Mouse (Mus musculus): Measurements from ENCODE around the gene Cdyl. TPM values are rescaled to one million over a fixed set of nuclear protein-coding genes. Genes with fewer than 3 reads are reported as not detected.

The Cdyl gene
- polyA plus RNA-seq, 2 experiments: 20.1 to 22.7 TPM

DNA sequence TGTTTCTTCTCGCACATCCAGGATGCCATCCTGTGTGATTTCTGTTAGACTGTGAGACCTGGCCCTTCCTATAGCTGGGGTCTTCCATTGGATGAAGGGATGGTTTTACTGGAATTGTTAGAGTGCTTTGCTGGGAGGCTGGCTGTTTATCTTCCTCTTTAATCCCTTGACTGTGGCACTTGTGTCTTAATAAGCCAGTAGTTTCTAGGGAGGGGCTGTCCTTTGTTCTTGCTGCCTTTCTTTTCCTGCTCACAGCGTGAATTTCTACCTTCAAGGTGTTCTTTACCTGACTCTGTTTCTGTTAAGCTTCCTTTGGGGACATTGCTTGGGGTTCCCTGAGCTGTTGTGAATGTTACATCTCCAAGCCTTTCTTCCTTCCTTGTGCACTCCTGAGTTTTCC lies 110.0 kb downstream of the Cdyl start:
- H3K4me2 ChIP-seq (replicated peaks; ENCODE audit: low read depth, low read length, severe bottlenecking): no peak overlapping the region
- ATAC-seq (ENCODE audit: low FRiP score, low read depth) (no peak), DNase-seq (ENCODE audit: low spot score) (no peak)
- no peaks in the 10 kb centered on the region for H3K27me3 ChIP-seq (ENCODE audit: control insufficient read depth, insufficient read depth, low read length)
- 53% methylated on average over 2 of the region's 2 CpGs for WGBS
- peaks cover 11% of the 10 kb centered on the region; the same call in 1 of the 2 replicates for H3K4me1 ChIP-seq (ENCODE audit: control insufficient read depth, insufficient read depth, low read length)
- H3K9ac ChIP-seq (ENCODE audit: low read depth, low read length, severe bottlenecking): no peak overlapping the region
- TF ChIP-seq POLR2A (IDR thresholded peaks at IDR 0.05; ENCODE audit: borderline replicate concordance, extremely low read depth, insufficient read depth, insufficient read length): no peak
- no peak overlapping the region for H3K27ac ChIP-seq (replicated peaks; ENCODE audit: low read depth, low read length)
- H3K4me3 ChIP-seq (replicated peaks; ENCODE audit: low read length): no peak overlapping the region
- H3K9me3 ChIP-seq (ENCODE audit: control insufficient read depth, low read length): no peaks in the 10 kb centered on the region
- no peaks in the 10 kb centered on the region for H3K36me3 ChIP-seq (ENCODE audit: control insufficient read depth, insufficient read depth, low read length)

GRCm38 (mm10) chr13:35770421-35770820 lies 110.8 kb downstream of the Cdyl start:
- no peak overlapping the region for H3K4me3 ChIP-seq (replicated peaks; ENCODE audit: low read length)
- WGBS: 77% methylated on average over 9 of the region's 9 CpGs
- H3K27ac ChIP-seq (replicated peaks; ENCODE audit: low read depth, low read length): no peak overlapping the region
- H3K4me1 ChIP-seq (ENCODE audit: control insufficient read depth, insufficient read depth, low read length): peaks cover 11% of the 10 kb centered on the region; the same call in 1 of the 2 replicates
- TF ChIP-seq POLR2A (IDR thresholded peaks at IDR 0.05; ENCODE audit: borderline replicate concordance, extremely low read depth, insufficient read depth, insufficient read length): no peak
- ATAC-seq (ENCODE audit: low FRiP score, low read depth) (no peak), DNase-seq (ENCODE audit: low spot score) (no peak)
- H3K9me3 ChIP-seq (ENCODE audit: control insufficient read depth, low read length): no peaks in the 10 kb centered on the region
- no peaks in the 10 kb centered on the region for H3K27me3 ChIP-seq (ENCODE audit: control insufficient read depth, insufficient read depth, low read length)
- H3K4me2 ChIP-seq (replicated peaks; ENCODE audit: low read depth, low read length, severe bottlenecking): no peak overlapping the region
- H3K9ac ChIP-seq (ENCODE audit: low read depth, low read length, severe bottlenecking): no peak overlapping the region
- no peaks in the 10 kb centered on the region for H3K36me3 ChIP-seq (ENCODE audit: control insufficient read depth, insufficient read depth, low read length)

- no peak for TF ChIP-seq POLR2A (IDR thresholded peaks at IDR 0.05; ENCODE audit: borderline replicate concordance, extremely low read depth, insufficient read depth, insufficient read length)
- peak; percentile 47; the same call in 1 of the 2 replicates for ATAC-seq (ENCODE audit: low FRiP score, low read depth)
- H3K27ac ChIP-seq (replicated peaks; ENCODE audit: low read depth, low read length): no peak overlapping the region
- H3K9me3 ChIP-seq (ENCODE audit: control insufficient read depth, low read length): no peaks in the 10 kb centered on the region
- H3K4me1 ChIP-seq (ENCODE audit: control insufficient read depth, insufficient read depth, low read length): 0 out of 2 replicates have a peak, but pooled peaks cover 8% of the 10 kb centered on the region
- no peak for DNase-seq (ENCODE audit: low spot score)
- no peak overlapping the region for H3K4me3 ChIP-seq (replicated peaks; ENCODE audit: low read length)
- H3K9ac ChIP-seq (ENCODE audit: low read depth, low read length, severe bottlenecking): no peak overlapping the region
- H3K27me3 ChIP-seq (ENCODE audit: control insufficient read depth, insufficient read depth, low read length): no peaks in the 10 kb centered on the region
- H3K36me3 ChIP-seq (ENCODE audit: control insufficient read depth, insufficient read depth, low read length): no peaks in the 10 kb centered on the region
- H3K4me2 ChIP-seq (replicated peaks; ENCODE audit: low read depth, low read length, severe bottlenecking): no peak overlapping the region
- 65% methylated on average over 9 of the region's 9 CpGs for WGBS
Observed at GRCm38 (mm10) chr13:35771968-35772382, 112.3 kb downstream of the Cdyl start.

- Histone ChIP-seq H3K9ac (ENCODE audit: low read depth, low read length, severe bottlenecking) (no peak overlapping the region), H3K4me2 (replicated peaks; ENCODE audit: low read depth, low read length, severe bottlenecking) (no peak overlapping the region), H3K27ac (replicated peaks; ENCODE audit: low read depth, low read length) (no peak overlapping the region), H3K4me1 (ENCODE audit: control insufficient read depth, insufficient read depth, low read length) (0 out of 2 replicates have a peak, but pooled peaks cover 8% of the 10 kb centered on the region), H3K4me3 (replicated peaks; ENCODE audit: low read length) (no peak overlapping the region), H3K36me3 (ENCODE audit: control insufficient read depth, insufficient read depth, low read length) (no peaks in the 10 kb centered on the region), H3K27me3 (ENCODE audit: control insufficient read depth, insufficient read depth, low read length) (no peaks in the 10 kb centered on the region), H3K9me3 (ENCODE audit: control insufficient read depth, low read length) (no peaks in the 10 kb centered on the region)
- no peak for ATAC-seq (ENCODE audit: low FRiP score, low read depth)
- no peak for TF ChIP-seq POLR2A (IDR thresholded peaks at IDR 0.05; ENCODE audit: borderline replicate concordance, extremely low read depth, insufficient read depth, insufficient read length)
- WGBS: 43% methylated on average over 7 of the region's 7 CpGs
- no peak for DNase-seq (ENCODE audit: low spot score)
Observed at GRCm38 (mm10) chr13:35773763-35774162, 114.1 kb downstream of the Cdyl start.

GRCm38 (mm10) chr13:35776123-35776522 lies 116.5 kb downstream of the Cdyl start:
- no peak for TF ChIP-seq POLR2A (IDR thresholded peaks at IDR 0.05; ENCODE audit: borderline replicate concordance, extremely low read depth, insufficient read depth, insufficient read length)
- 89% methylated on average over 7 of the region's 7 CpGs for WGBS
- H3K27ac ChIP-seq (replicated peaks; ENCODE audit: low read depth, low read length): no peak overlapping the region
- 0 out of 2 replicates have a peak, but pooled peaks cover 2% of the 10 kb centered on the region for H3K4me1 ChIP-seq (ENCODE audit: control insufficient read depth, insufficient read depth, low read length)
- H3K9me3 ChIP-seq (ENCODE audit: control insufficient read depth, low read length): no peaks in the 10 kb centered on the region
- peak; percentile 75 for DNase-seq (ENCODE audit: low spot score)
- no peak overlapping the region for H3K4me3 ChIP-seq (replicated peaks; ENCODE audit: low read length)
- H3K9ac ChIP-seq (ENCODE audit: low read depth, low read length, severe bottlenecking): no peak overlapping the region
- H3K27me3 ChIP-seq (ENCODE audit: control insufficient read depth, insufficient read depth, low read length): no peaks in the 10 kb centered on the region
- ATAC-seq (ENCODE audit: low FRiP score, low read depth): no peak
- no peaks in the 10 kb centered on the region for H3K36me3 ChIP-seq (ENCODE audit: control insufficient read depth, insufficient read depth, low read length)
- no peak overlapping the region for H3K4me2 ChIP-seq (replicated peaks; ENCODE audit: low read depth, low read length, severe bottlenecking)

DNA sequence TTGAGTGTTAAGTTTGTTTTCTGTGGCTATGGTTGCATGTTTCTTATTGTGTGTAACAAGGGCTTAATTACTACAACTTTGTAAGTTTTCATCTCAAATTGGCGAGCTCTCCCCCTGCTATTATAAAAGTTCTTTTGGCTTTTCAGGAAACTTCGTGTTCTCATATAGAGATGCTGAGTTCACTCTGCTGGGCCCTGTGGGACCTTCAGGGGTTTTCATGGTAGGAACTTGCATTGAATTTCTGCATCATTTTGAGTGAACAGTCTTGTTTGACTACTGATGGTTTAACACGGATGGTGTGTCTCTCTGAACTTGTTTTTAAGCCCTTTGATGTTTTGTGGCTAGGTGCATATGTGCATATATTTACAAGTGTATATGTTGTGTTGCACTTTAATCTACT lies 121.1 kb downstream of the Cdyl start:
- Histone ChIP-seq H3K27me3 (ENCODE audit: control insufficient read depth, insufficient read depth, low read length) (no peaks in the 10 kb centered on the region), H3K4me2 (replicated peaks; ENCODE audit: low read depth, low read length, severe bottlenecking) (no peak overlapping the region), H3K27ac (replicated peaks; ENCODE audit: low read depth, low read length) (no peak overlapping the region), H3K4me3 (replicated peaks; ENCODE audit: low read length) (no peak overlapping the region), H3K36me3 (ENCODE audit: control insufficient read depth, insufficient read depth, low read length) (no peaks in the 10 kb centered on the region), H3K4me1 (ENCODE audit: control insufficient read depth, insufficient read depth, low read length) (no peaks in the 10 kb centered on the region), H3K9me3 (ENCODE audit: control insufficient read depth, low read length) (no peaks in the 10 kb centered on the region), H3K9ac (ENCODE audit: low read depth, low read length, severe bottlenecking) (no peak overlapping the region)
- ATAC-seq (ENCODE audit: low FRiP score, low read depth) (no peak), DNase-seq (ENCODE audit: low spot score) (no peak)
- WGBS: 56% methylated on average over 3 of the region's 3 CpGs
- TF ChIP-seq POLR2A (IDR thresholded peaks at IDR 0.05; ENCODE audit: borderline replicate concordance, extremely low read depth, insufficient read depth, insufficient read length): no peak

Data from limb, embryonic 14.5 days (tissue).